Mouse (Mus musculus): ENCODE results near the gene Rab3d.
"Not testable (repeated sequence)": the region's sequence is repeated elsewhere in the genome, so short reads cannot be mapped to it uniquely, and the experiment has no call there.

- TF ChIP-seq CTCF (IDR thresholded peaks at IDR 0.05; ENCODE audit: borderline replicate concordance, extremely low read depth, insufficient read depth, insufficient read length); POLR2A (IDR thresholded peaks at IDR 0.05; ENCODE audit: borderline replicate concordance, extremely low read depth, insufficient read depth, insufficient read length, poor library complexity, severe bottlenecking): not testable (repeated sequence)
Measured at GRCm38 (mm10) chr9:21860349-21860748, 57.6 kb downstream of the Rab3d start.

Measured in brain, embryonic 14.5 days (tissue).